Mouse (Mus musculus) ES-CJ7 (cell line): ENCODE data around the gene Clta.

Source experiments
- DNase-seq: peaks from one replicate; pipeline ENCODE4 v3.0.0; 2011; ENCODE audit warnings: low read depth, low spot score

Gene Clta

GRCm38 (mm10) chr4:44023681-44024080, 19.4 kb downstream of the Clta start:
- no peak for DNase-seq

GRCm38 (mm10) chr4:44024241-44024640, 20.0 kb downstream of the Clta start:
- no peak for DNase-seq

GRCm38 (mm10) chr4:44025570-44025969, 21.3 kb downstream of the Clta start:
- DNase-seq = no peak

GRCm38 (mm10) chr4:44028303-44029135, 24.3 kb downstream of the Clta start:
- DNase-seq = no peak

GRCm38 (mm10) chr4:44029661-44030066, 25.4 kb downstream of the Clta start:
- no peak for DNase-seq

- DNase-seq = no peak
Observed at GRCm38 (mm10) chr4:44031521-44031920, 27.3 kb downstream of the Clta start.

GRCm38 (mm10) chr4:44036455-44036854, 32.2 kb downstream of the Clta start:
- no peak for DNase-seq

GRCm38 (mm10) chr4:44040802-44041201, 36.5 kb downstream of the Clta start:
- DNase-seq = no peak

- DNase-seq = no peak
Observed at GRCm38 (mm10) chr4:44042429-44042828, 38.2 kb downstream of the Clta start.

GRCm38 (mm10) chr4:44043182-44043581, 38.9 kb downstream of the Clta start:
- DNase-seq = peak; percentile 28

GRCm38 (mm10) chr4:44044685-44045356, 40.6 kb downstream of the Clta start:
- no peak for DNase-seq

- no peak for DNase-seq
Observed at GRCm38 (mm10) chr4:44046066-44046465, 41.8 kb downstream of the Clta start.

GRCm38 (mm10) chr4:44049812-44050211, 45.6 kb downstream of the Clta start:
- peak; percentile 52 for DNase-seq

- DNase-seq = no peak
Observed at GRCm38 (mm10) chr4:44059674-44060073, 55.4 kb downstream of the Clta start.

- DNase-seq = peak; percentile 36
Observed at GRCm38 (mm10) chr4:44062062-44062461, 57.8 kb downstream of the Clta start.

GRCm38 (mm10) chr4:44062816-44063215, 58.6 kb downstream of the Clta start:
- peak; percentile 65 for DNase-seq

GRCm38 (mm10) chr4:44065355-44066025, 61.2 kb downstream of the Clta start:
- DNase-seq = peak; percentile 89

GRCm38 (mm10) chr4:44066891-44067290, 62.6 kb downstream of the Clta start:
- DNase-seq = no peak

GRCm38 (mm10) chr4:44068736-44069135, 64.5 kb downstream of the Clta start:
- DNase-seq = peak; percentile 22

GRCm38 (mm10) chr4:44069411-44069810, 65.2 kb downstream of the Clta start:
- DNase-seq = no peak

- DNase-seq = no peak
Observed at GRCm38 (mm10) chr4:44070641-44071040, 66.4 kb downstream of the Clta start.

GRCm38 (mm10) chr4:44071741-44072145, 67.5 kb downstream of the Clta start:
- no peak for DNase-seq
